Mouse (Mus musculus): ENCODE data around the gene Ank2.

- TF ChIP-seq POLR2A (IDR thresholded peaks at IDR 0.05; ENCODE audit: low read depth, low read length) (no peak), CTCF (conservative IDR thresholded peaks at IDR 0.05; ENCODE audit: insufficient read depth, insufficient read length, low read depth, low read length) (no peak)
These were observed 298.4 kb downstream of the Ank2 start for GRCm38 (mm10) chr3:127200789-127201188.

All from kidney, adult 2 months (tissue).